Mouse (Mus musculus) testis, adult 2 months (tissue): ENCODE measurements around the gene Nr2f2.

Source experiments
- CTCF ChIP-seq: fragments of 200-500 bp; IDR thresholded peaks from 2 replicates; pipeline ENCODE4 v1.5.1; 2012; ENCODE audit warnings: low read depth, mild to moderate bottlenecking, inconsistent platforms, low read length, moderate library complexity; ENCODE audit not compliant: control insufficient read depth, insufficient read depth, insufficient replicate concordance
- POLR2A ChIP-seq: fragments of 200-500 bp; IDR thresholded peaks from 2 replicates; pipeline ENCODE4 v1.6.1; 2012; ENCODE audit warnings: low read depth, mild to moderate bottlenecking, inconsistent platforms, low read length, moderate library complexity; ENCODE audit not compliant: control insufficient read depth

DNA sequence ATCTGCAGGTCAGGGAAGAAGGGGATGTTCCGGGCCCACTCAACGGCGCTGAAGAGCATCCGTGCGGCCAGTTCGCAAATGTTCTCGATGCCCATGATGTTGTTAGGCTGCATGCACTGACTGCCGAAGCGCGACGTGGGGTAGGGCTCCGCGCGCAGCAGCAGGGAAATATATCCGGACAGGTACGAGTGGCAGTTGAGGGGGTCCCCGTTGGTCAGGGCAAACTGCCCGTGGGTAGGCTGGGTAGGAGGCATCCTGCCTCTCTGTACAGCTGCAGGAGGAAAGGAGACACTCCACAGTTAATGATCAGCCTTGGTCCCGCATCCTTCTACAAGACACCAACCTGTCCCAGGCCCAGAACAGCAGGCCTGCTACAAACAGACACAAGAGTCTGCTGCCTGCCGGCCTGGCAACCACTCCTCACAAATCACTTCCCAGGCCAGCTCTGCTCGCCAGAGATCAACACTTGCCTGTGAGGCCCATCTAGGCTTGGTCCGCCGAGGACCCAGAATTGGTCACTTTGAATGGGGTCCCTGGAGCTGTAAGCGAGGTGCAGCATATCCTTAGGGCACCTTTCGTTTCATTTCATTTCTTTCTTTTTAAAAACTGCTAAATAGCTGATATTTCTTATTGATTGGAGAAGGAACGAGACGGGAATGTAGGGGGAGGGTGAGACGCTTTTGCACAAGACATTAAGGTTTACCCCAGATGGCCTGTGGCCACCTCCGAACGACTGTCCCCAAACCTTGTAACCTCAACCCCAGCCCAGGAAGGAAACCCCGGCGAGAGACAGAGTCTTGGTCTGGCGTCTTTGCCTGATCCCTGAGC is 8.3 kb downstream of the Nr2f2 start:
- TF ChIP-seq POLR2A: no peak
- TF ChIP-seq CTCF: no peak
